Mouse (Mus musculus) neural tube, embryonic 10.5 days (tissue): ENCODE measurements around the gene Rdh12.
A peak's percentile ranks its signal among the peaks of the same experiment; 100 is the strongest.

Experiments used
- DNase-seq: peaks from one replicate; pipeline ENCODE4 v3.0.0-alpha.2; 2017; ENCODE audit warnings: low spot score; ENCODE audit errors: extremely low spot score

Gene Rdh12

DNA sequence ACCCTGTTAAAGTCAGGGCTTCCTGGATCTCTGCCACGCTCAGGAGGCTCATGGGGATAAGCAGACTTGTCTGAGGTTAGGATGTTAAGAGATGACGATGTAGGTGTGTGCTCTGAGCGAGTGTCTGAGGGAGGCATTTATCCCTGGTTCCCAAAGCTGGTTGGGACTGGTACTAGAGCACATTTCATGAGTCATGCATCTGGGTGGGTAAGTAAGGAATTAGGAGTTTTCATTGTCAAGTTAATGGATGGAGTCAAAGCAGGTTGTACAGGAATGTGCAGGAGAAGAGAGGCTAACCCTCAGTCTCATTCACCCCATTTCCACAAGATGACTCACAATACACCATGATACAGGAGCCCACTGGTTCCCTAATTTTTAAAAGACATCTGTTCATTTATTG is 39.4 kb downstream of the Rdh12 start:
- no peak for DNase-seq

DNA sequence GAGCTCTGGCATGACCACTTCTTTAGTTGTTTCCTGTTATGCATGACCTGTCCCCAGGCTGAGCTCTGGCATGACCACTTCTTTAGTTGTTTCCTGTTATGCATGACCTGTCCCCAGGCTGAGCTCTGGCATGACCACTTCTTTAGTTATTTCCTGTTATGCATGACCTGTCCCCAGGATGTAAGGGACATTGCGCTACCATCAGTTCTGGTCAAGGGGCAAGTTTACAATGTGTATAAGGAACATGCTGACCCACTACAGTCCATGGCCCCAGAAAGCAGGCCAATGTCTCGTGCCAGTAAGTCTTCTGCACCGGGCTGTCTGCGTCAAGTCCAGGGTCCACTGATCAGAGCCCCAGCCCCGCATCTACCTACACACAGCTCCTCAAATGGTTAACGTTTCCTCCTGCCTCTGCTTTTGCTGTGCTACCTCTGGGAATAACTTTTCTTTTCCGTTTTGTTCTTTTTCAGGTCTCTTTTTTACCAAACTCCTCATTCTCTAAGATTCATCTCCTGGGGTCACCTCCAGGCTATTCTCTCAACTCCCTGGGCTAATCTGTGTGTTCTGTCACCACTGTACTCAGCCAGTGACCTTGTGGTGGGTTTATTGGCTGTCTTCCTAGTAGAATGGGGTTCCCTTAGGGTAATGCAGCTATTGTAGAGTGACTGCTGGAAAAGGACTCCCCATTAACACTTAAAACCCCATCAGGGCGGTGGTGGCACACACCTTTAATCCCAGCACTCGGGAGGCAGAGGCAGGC is 44.8 kb downstream of the Rdh12 start:
- DNase-seq, result no peak

DNA sequence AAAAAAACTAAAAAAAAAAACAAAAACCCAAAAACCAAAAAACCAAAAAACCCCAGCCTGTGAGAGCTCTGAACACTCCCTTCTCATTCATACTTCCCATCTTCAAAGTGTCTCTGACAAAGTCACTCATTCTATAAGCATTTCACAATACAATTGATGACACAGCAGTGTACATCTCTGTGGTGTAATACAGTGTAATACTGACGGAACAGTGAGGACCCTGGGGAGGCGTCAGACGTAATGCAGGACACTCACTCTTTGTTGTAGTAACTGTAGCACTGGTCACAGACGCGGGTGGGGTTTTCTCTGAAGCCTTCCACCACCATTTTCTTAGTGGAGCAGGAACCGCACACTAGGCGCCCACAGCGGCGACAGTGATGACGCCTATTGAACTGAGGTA is 46.3 kb downstream of the Rdh12 start:
- DNase-seq, result no peak

DNA sequence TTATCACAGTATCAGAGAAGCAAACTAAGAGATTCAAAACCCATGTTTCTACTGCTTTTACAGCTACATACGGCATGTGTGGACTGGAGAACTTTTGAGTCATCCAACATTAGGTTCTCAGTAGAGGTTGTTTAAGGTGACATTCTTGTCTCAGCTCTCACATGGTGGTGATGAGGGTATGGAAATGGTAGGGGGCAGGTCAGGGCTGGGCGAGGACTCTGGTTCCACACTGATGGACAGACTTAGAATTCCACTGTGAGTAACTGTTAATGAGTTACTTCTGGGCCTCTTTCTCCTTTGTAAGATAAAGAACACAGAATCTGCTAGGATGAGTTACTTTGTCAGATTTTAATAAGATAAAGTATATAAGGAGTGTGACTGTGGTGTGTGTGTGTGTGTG is 51.4 kb downstream of the Rdh12 start:
- DNase-seq, result no peak

DNA sequence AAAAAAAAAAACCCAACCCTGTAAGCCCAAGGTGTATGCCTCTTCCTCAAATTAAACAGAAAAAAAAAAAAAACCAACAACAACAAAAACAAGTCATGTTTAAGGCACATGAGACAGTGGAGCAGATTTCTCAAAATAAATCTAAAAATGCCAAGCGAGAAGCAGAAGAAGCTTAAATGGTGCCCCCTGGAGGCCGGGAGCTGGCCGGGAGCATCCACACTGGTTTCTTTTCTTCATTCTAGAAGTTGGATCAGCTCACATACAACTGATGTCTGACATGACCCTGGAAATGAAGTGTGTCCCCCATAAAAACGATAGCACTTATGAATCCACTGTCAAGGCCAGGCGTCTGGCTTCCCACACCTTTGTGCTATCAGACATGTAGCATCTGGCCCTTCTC is 52.3 kb downstream of the Rdh12 start:
- DNase-seq, result peak; percentile 18
